Mouse (Mus musculus) right cerebral cortex, postnatal 4 days (tissue): ENCODE results near the gene Scgb1b24.

ENCODE experiments used
- DNase-seq: peaks from one replicate; pipeline ENCODE4 v3.0.0-alpha.2; 2022

The Scgb1b24 gene

GRCm38 (mm10) chr7:33743499-33743898 is at the start of gene Scgb1b24:
Gene Scgb1b24, plus strand, starts transcription at chr7:33743799.
- no peak for DNase-seq

- DNase-seq, result no peak
These were observed 4.4 kb upstream of the Scgb1b24 start, which contains the start of gene Scgb2b24 for GRCm38 (mm10) chr7:33739212-33739611. Gene Scgb2b24, minus strand, starts transcription at chr7:33739312.
